Mouse (Mus musculus): ENCODE results near the gene Tenm4.

Gene Tenm4

GRCm38 (mm10) chr7:96657857-96658580, 487.0 kb downstream of the Tenm4 start:
- no peak for ATAC-seq (ENCODE audit: insufficient number of reproducible peaks, low FRiP score, low TSS enrichment)

GRCm38 (mm10) chr7:96660907-96661306, 489.9 kb downstream of the Tenm4 start:
- ATAC-seq (ENCODE audit: insufficient number of reproducible peaks, low FRiP score, low TSS enrichment), result no peak

GRCm38 (mm10) chr7:96661352-96662169, 490.5 kb downstream of the Tenm4 start:
- no peak; the same call in 1 of the 2 replicates for ATAC-seq (ENCODE audit: insufficient number of reproducible peaks, low FRiP score, low TSS enrichment)

GRCm38 (mm10) chr7:96663336-96663735, 492.3 kb downstream of the Tenm4 start:
- no peak for ATAC-seq (ENCODE audit: insufficient number of reproducible peaks, low FRiP score, low TSS enrichment)

- no peak for ATAC-seq (ENCODE audit: insufficient number of reproducible peaks, low FRiP score, low TSS enrichment)
Observed at GRCm38 (mm10) chr7:96666366-96666896, 495.4 kb downstream of the Tenm4 start.

GRCm38 (mm10) chr7:96667688-96668087, 496.6 kb downstream of the Tenm4 start:
- no peak for ATAC-seq (ENCODE audit: insufficient number of reproducible peaks, low FRiP score, low TSS enrichment)

- ATAC-seq (ENCODE audit: insufficient number of reproducible peaks, low FRiP score, low TSS enrichment), result no peak
Observed at GRCm38 (mm10) chr7:96670095-96670494, 499.0 kb downstream of the Tenm4 start.

GRCm38 (mm10) chr7:96672322-96672914, 501.4 kb downstream of the Tenm4 start:
- ATAC-seq (ENCODE audit: insufficient number of reproducible peaks, low FRiP score, low TSS enrichment), result no peak

- ATAC-seq (ENCODE audit: insufficient number of reproducible peaks, low FRiP score, low TSS enrichment), result no peak
Observed at GRCm38 (mm10) chr7:96677082-96677481, 506.0 kb downstream of the Tenm4 start.

- no peak for ATAC-seq (ENCODE audit: insufficient number of reproducible peaks, low FRiP score, low TSS enrichment)
Observed at GRCm38 (mm10) chr7:96678236-96678635, 507.2 kb downstream of the Tenm4 start.

- ATAC-seq (ENCODE audit: insufficient number of reproducible peaks, low FRiP score, low TSS enrichment), result no peak
Observed at GRCm38 (mm10) chr7:96679746-96680145, 508.7 kb downstream of the Tenm4 start.

GRCm38 (mm10) chr7:96680405-96680804, 509.4 kb downstream of the Tenm4 start:
- ATAC-seq (ENCODE audit: insufficient number of reproducible peaks, low FRiP score, low TSS enrichment), result no peak

GRCm38 (mm10) chr7:96681808-96682207, 510.8 kb downstream of the Tenm4 start:
- ATAC-seq (ENCODE audit: insufficient number of reproducible peaks, low FRiP score, low TSS enrichment), result no peak

- ATAC-seq (ENCODE audit: insufficient number of reproducible peaks, low FRiP score, low TSS enrichment), result no peak
Observed at GRCm38 (mm10) chr7:96688141-96688540, 517.1 kb downstream of the Tenm4 start.

GRCm38 (mm10) chr7:96701097-96701845, 530.2 kb downstream of the Tenm4 start:
- no peak for ATAC-seq (ENCODE audit: insufficient number of reproducible peaks, low FRiP score, low TSS enrichment)

- no peak for ATAC-seq (ENCODE audit: insufficient number of reproducible peaks, low FRiP score, low TSS enrichment)
Observed at GRCm38 (mm10) chr7:96703958-96704357, 532.9 kb downstream of the Tenm4 start.

- ATAC-seq (ENCODE audit: insufficient number of reproducible peaks, low FRiP score, low TSS enrichment), result no peak
Observed at GRCm38 (mm10) chr7:96705307-96706129, 534.5 kb downstream of the Tenm4 start.

- no peak for ATAC-seq (ENCODE audit: insufficient number of reproducible peaks, low FRiP score, low TSS enrichment)
Observed at GRCm38 (mm10) chr7:96706531-96706930, 535.5 kb downstream of the Tenm4 start.

GRCm38 (mm10) chr7:96707112-96707511, 536.1 kb downstream of the Tenm4 start:
- ATAC-seq (ENCODE audit: insufficient number of reproducible peaks, low FRiP score, low TSS enrichment), result no peak
